Mouse (Mus musculus) limb, embryonic 11.5 days (tissue): ENCODE measurements around the gene Agr3. TPM values are rescaled to one million over a fixed set of nuclear protein-coding genes. Genes with fewer than 3 reads are reported as not detected.

Experiments
- ATAC-seq: fragments of 200-750 bp; cut with Nextera tagmentation; 2 replicates; pipeline ENCODE4 v1.8.0; 2017; ENCODE audit warnings: low read depth; ENCODE audit not compliant: insufficient number of reproducible peaks, low FRiP score, low TSS enrichment
- DNase-seq: peaks from one replicate; pipeline ENCODE4 v3.0.0-alpha.2; 2015; ENCODE audit warnings: low spot score
- H3K27ac ChIP-seq: fragments of 300-500 bp; sonication (generic); replicated peaks from 2 replicates; pipeline ENCODE4 v1.5.1; 2014; ENCODE audit warnings: low read depth, mild to moderate bottlenecking, low read length
- H3K27me3 ChIP-seq: fragments of 300-500 bp; sonication (generic); 2 replicates; pipeline ENCODE4 v1.6.1; 2014; ENCODE audit warnings: mild to moderate bottlenecking, low read length, mixed read lengths; ENCODE audit not compliant: control insufficient read depth, insufficient read depth
- H3K36me3 ChIP-seq: fragments of 300-500 bp; sonication (generic); 2 replicates; pipeline ENCODE4 v1.6.1; 2014; ENCODE audit warnings: mild to moderate bottlenecking, low read length, moderate library complexity, mixed read lengths; ENCODE audit not compliant: control insufficient read depth, insufficient read depth
- H3K4me1 ChIP-seq: fragments of 300-500 bp; sonication (generic); 2 replicates; pipeline ENCODE4 v1.6.1; 2014; ENCODE audit warnings: low read length, mixed read lengths; ENCODE audit not compliant: control insufficient read depth, insufficient read depth
- H3K4me2 ChIP-seq: fragments of 300-500 bp; sonication (generic); 2 replicates; pipeline ENCODE4 v1.6.1; 2014; ENCODE audit warnings: low read depth, mild to moderate bottlenecking, moderate library complexity; ENCODE audit not compliant: severe bottlenecking
- H3K4me3 ChIP-seq: fragments of 300-500 bp; sonication (generic); 2 replicates; pipeline ENCODE4 v1.5.1; 2014; ENCODE audit warnings: low read depth, low read length
- H3K9ac ChIP-seq: fragments of 300-500 bp; sonication (generic); 2 replicates; pipeline ENCODE4 v1.6.1; 2014; ENCODE audit warnings: mild to moderate bottlenecking, low read length
- H3K9me3 ChIP-seq: fragments of 300-500 bp; sonication (generic); 2 replicates; pipeline ENCODE4 v1.6.1; 2016; ENCODE audit warnings: low read length; ENCODE audit not compliant: control insufficient read depth
- WGBS: fragments of 180-500 bp; shearing (Covaris S2); extraction: QIAGEN DNeasy Blood & Tissue Kit; methylation state at CpG from one replicate; pipeline ENCODE4 v1.1.7; 2014; 5-methylcytosine and 5-hydroxymethylcytosine counted together
- polyA plus RNA-seq: library from polyadenylated mRNA; unstranded; fragments of >200 nt; fragmentation: Nextera tagmentation; extraction: Ambion mirVana; gene quantifications from 2 replicates; pipeline ENCODE4 v1.2.1, GENCODE M21; 2014

Agr3 gene
- polyA plus RNA-seq, 1 experiment from 2014 or later = not detected

GRCm38 (mm10) chr12:35975898-35976297, 50.5 kb downstream of the Agr3 start:
- whole genome bisulfite sequencing = 89% methylated on average over 3 of the region's 3 CpGs
- DNase-seq (no peak), ATAC-seq (no peak)
- H3K9ac ChIP-seq = no peak overlapping the region
- no peaks in the 10 kb centered on the region for H3K36me3 ChIP-seq
- H3K9me3 ChIP-seq = no peaks in the 10 kb centered on the region
- no peaks in the 10 kb centered on the region for H3K4me1 ChIP-seq
- no peak overlapping the region for H3K4me2 ChIP-seq
- no peak overlapping the region for H3K27ac ChIP-seq
- no peak overlapping the region for H3K4me3 ChIP-seq
- no peaks in the 10 kb centered on the region for H3K27me3 ChIP-seq

- ATAC-seq (no peak), DNase-seq (no peak)
- Histone ChIP-seq H3K27me3 (no peaks in the 10 kb centered on the region), H3K27ac (no peak overlapping the region), H3K36me3 (no peaks in the 10 kb centered on the region), H3K4me2 (no peak overlapping the region), H3K9ac (no peak overlapping the region), H3K4me3 (no peak overlapping the region), H3K4me1 (no peaks in the 10 kb centered on the region), H3K9me3 (no peaks in the 10 kb centered on the region)
- WGBS = 32% methylated on average over 6 of the region's 6 CpGs
Observed at GRCm38 (mm10) chr12:35977633-35978246, 52.3 kb downstream of the Agr3 start.

- no peak overlapping the region for H3K27ac ChIP-seq
- no peaks in the 10 kb centered on the region for H3K4me1 ChIP-seq
- no peaks in the 10 kb centered on the region for H3K36me3 ChIP-seq
- no peak for DNase-seq
- H3K9ac ChIP-seq = no peak overlapping the region
- WGBS = 84% methylated on average over 5 of the region's 5 CpGs
- H3K4me3 ChIP-seq = no peak overlapping the region
- no peak for ATAC-seq
- no peaks in the 10 kb centered on the region for H3K9me3 ChIP-seq
- no peak overlapping the region for H3K4me2 ChIP-seq
- no peaks in the 10 kb centered on the region for H3K27me3 ChIP-seq
Observed at GRCm38 (mm10) chr12:35979625-35980024, 54.2 kb downstream of the Agr3 start.

GRCm38 (mm10) chr12:35981732-35982360, 56.4 kb downstream of the Agr3 start:
- H3K4me2 ChIP-seq = no peak overlapping the region
- no peaks in the 10 kb centered on the region for H3K36me3 ChIP-seq
- no peaks in the 10 kb centered on the region for H3K27me3 ChIP-seq
- H3K4me1 ChIP-seq = no peaks in the 10 kb centered on the region
- ATAC-seq (no peak), DNase-seq (no peak)
- WGBS = 64% methylated on average over 6 of the region's 6 CpGs
- H3K9ac ChIP-seq = no peak overlapping the region
- H3K9me3 ChIP-seq = no peaks in the 10 kb centered on the region
- no peak overlapping the region for H3K27ac ChIP-seq
- no peak overlapping the region for H3K4me3 ChIP-seq

GRCm38 (mm10) chr12:35983472-35983871, 58.1 kb downstream of the Agr3 start:
- H3K27ac ChIP-seq = no peak overlapping the region
- H3K4me1 ChIP-seq = no peaks in the 10 kb centered on the region
- H3K4me2 ChIP-seq = no peak overlapping the region
- no peaks in the 10 kb centered on the region for H3K9me3 ChIP-seq
- no peaks in the 10 kb centered on the region for H3K36me3 ChIP-seq
- H3K27me3 ChIP-seq = no peaks in the 10 kb centered on the region
- H3K9ac ChIP-seq = no peak overlapping the region
- H3K4me3 ChIP-seq = no peak overlapping the region
- ATAC-seq (no peak), DNase-seq (no peak)
- 87% methylated on average over 9 of the region's 9 CpGs for WGBS

GRCm38 (mm10) chr12:35984743-35985142, 59.3 kb downstream of the Agr3 start:
- 92% methylated on average over 5 of the region's 5 CpGs for WGBS
- Histone ChIP-seq H3K4me3 (no peak overlapping the region), H3K27me3 (no peaks in the 10 kb centered on the region), H3K36me3 (no peaks in the 10 kb centered on the region), H3K9ac (no peak overlapping the region), H3K9me3 (no peaks in the 10 kb centered on the region), H3K4me1 (no peaks in the 10 kb centered on the region), H3K4me2 (no peak overlapping the region), H3K27ac (no peak overlapping the region)
- DNase-seq = no peak
- ATAC-seq = no peak

GRCm38 (mm10) chr12:35992711-35993110, 67.3 kb downstream of the Agr3 start, which contains the start of gene Agr2:
TSS of gene Agr2 (plus strand) at chr12:35992907.
- no peaks in the 10 kb centered on the region for H3K4me1 ChIP-seq
- H3K27ac ChIP-seq = no peak within 1 kb of the TSS
- WGBS = 72% methylated on average over 9 of the region's 9 CpGs
- no peak within 1 kb of the TSS for H3K4me3 ChIP-seq
- no peak within 1 kb of the TSS for H3K4me2 ChIP-seq
- ATAC-seq (no peak), DNase-seq (no peak)
- H3K36me3 ChIP-seq = no peaks in the 10 kb centered on the region
- H3K9me3 ChIP-seq = no peaks in the 10 kb centered on the region
- no peak within 1 kb of the TSS for H3K9ac ChIP-seq
- H3K27me3 ChIP-seq = no peaks in the 10 kb centered on the region

- WGBS = 89% methylated on average over 3 of the region's 3 CpGs
- no peak overlapping the region for H3K4me2 ChIP-seq
- no peaks in the 10 kb centered on the region for H3K4me1 ChIP-seq
- no peaks in the 10 kb centered on the region for H3K27me3 ChIP-seq
- H3K36me3 ChIP-seq = no peaks in the 10 kb centered on the region
- no peak overlapping the region for H3K9ac ChIP-seq
- no peaks in the 10 kb centered on the region for H3K9me3 ChIP-seq
- H3K4me3 ChIP-seq = no peak overlapping the region
- no peak for ATAC-seq
- no peak for DNase-seq
- H3K27ac ChIP-seq = no peak overlapping the region
Observed at GRCm38 (mm10) chr12:35993583-35993982, 68.2 kb downstream of the Agr3 start.

- H3K4me2 ChIP-seq = no peak overlapping the region
- no peak for DNase-seq
Observed at GRCm38 (mm10) chr12:35994098-35994497, 68.7 kb downstream of the Agr3 start.

More at GRCm38 (mm10) chr12:35994098-35994497, 68.7 kb downstream of the Agr3 start:
- no peak for ATAC-seq
- Histone ChIP-seq H3K36me3 (no peaks in the 10 kb centered on the region), H3K9ac (no peak overlapping the region), H3K9me3 (no peaks in the 10 kb centered on the region), H3K4me1 (no peaks in the 10 kb centered on the region), H3K27me3 (no peaks in the 10 kb centered on the region), H3K4me3 (no peak overlapping the region), H3K27ac (no peak overlapping the region)
